Mouse (Mus musculus) kidney, adult 9 months (tissue): ENCODE data around the gene Trim2.
A peak's percentile ranks its signal among the peaks of the same experiment; 100 is the strongest.

Source experiments
- DNase-seq: peaks from one replicate; pipeline ENCODE4 v3.0.0; 2022

Trim2 gene

DNA sequence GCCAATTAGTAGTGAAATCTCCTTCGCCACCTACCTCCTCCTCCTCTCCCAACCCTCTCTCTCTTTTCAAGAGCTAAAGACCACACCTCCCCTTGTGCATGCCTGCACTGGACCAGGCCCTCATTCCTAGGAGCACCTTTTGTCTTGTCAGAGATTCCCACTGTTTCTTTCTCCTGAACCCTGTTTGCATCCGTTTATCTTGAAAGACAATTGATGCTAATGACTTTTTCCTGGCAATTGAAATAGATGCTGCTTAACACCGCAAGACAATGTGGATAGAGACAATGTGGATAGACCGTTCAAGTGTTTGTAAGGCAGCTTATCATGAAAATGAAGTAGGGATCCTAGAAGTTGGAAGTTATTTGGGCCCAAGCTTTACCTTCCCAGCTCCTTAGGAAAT, 125.0 kb downstream of the Trim2 start:
- DNase-seq, result no peak

- no peak for DNase-seq
These were observed 125.6 kb downstream of the Trim2 start for GRCm38 (mm10) chr3:84181102-84181501.

DNA sequence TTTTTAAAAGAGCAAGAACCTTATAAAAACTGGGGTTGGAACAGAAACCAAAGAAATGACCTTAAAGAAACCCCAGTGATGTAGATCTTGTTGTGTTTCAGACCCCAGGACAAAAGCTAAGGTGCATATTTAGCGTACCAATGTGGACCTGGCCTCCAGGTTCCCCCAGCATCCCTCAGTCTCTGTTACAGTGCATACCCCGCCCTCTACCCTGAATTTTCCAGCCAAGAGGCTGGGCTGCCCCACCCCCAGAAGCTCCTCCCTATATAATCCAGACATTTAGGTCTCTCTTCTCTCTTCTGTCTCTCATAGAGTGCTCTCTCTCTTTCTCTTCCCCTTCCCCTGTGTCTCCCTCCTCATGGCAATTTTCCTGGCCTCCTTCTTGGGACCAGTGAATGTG, 126.4 kb downstream of the Trim2 start:
- no peak for DNase-seq

DNA sequence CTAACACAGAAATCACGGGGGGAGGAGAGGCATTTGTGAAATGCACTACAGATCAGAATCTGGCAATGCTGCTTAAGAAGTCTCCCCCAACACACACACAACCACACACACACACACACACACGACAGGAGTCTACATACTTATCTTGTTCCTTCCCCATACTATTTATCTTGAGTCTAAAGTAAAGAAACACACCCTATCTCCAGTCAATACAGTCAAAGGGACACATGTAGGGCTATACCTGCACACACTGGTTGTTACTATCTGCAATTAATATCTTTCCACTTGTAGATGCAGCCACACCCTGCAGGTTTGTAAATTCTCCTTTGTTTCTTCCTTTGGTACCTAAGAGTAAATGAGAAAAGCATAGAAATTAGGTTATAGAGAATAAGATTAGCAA, 128.8 kb downstream of the Trim2 start:
- DNase-seq, result no peak

DNA sequence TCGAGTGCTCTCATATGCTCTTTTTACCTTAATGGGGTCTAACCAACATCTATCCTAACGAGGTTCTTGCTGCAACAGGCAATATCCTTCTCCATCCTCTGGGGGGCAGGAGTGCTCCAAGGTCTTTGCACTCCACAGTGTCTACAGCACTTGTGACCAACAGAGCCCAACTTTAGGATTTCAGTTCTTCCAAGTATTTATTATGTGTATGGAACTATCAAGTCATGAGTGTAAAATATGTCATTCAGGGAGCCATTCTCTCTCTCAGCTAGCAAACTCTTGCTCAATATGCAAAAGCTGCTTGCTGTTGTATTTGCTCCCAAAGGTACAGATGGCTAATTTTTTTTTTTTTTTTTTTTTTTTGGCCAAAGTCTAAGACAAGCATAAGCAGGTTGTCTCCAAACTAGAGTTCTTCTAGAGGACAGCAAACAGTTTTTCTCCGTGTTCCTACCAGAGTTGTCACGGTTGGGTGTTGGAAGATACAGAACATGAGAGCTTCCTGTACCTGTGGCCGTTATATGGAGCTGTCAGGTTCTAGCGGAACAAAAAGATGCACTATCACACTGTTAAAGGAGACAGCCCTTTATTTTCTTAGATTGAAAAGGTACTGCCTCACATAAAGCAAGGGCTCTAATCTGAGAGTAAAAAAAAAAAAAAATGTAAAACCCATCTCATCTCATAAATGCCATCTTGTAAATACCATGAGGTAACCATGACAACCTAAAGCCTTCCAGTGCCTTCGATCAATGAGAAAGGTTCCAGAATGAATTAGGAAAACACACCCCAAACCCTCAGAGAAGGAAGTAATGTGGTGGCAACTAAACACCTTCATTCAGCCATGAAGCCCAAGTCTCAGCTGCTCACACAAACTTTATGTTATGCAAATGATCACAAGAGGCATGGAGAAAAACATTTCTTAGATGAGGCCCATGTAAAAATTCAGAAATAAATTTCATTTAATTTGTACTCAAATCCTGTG, 131.1 kb downstream of the Trim2 start:
- peak; percentile 86 for DNase-seq

GRCm38 (mm10) chr3:84173581-84174154, 133.0 kb downstream of the Trim2 start, which contains the start of gene Gm6525:
Gm6525 (plus strand) TSS chr3:84174104.
- no peak for DNase-seq

GRCm38 (mm10) chr3:84172406-84172805, 134.3 kb downstream of the Trim2 start:
- DNase-seq, result no peak

GRCm38 (mm10) chr3:84169393-84170005, 137.2 kb downstream of the Trim2 start:
- DNase-seq, result no peak

GRCm38 (mm10) chr3:84168943-84169342, 137.7 kb downstream of the Trim2 start:
- no peak for DNase-seq

- no peak for DNase-seq
These were observed 140.6 kb downstream of the Trim2 start for GRCm38 (mm10) chr3:84166073-84166472.

- DNase-seq, result no peak
These were observed 141.3 kb downstream of the Trim2 start for GRCm38 (mm10) chr3:84165391-84165790.

- DNase-seq, result no peak
These were observed 148.9 kb downstream of the Trim2 start for GRCm38 (mm10) chr3:84157559-84158350.

- no peak for DNase-seq
These were observed 149.7 kb downstream of the Trim2 start for GRCm38 (mm10) chr3:84157011-84157410.

GRCm38 (mm10) chr3:84156105-84156504, 150.6 kb downstream of the Trim2 start:
- DNase-seq, result no peak

DNA sequence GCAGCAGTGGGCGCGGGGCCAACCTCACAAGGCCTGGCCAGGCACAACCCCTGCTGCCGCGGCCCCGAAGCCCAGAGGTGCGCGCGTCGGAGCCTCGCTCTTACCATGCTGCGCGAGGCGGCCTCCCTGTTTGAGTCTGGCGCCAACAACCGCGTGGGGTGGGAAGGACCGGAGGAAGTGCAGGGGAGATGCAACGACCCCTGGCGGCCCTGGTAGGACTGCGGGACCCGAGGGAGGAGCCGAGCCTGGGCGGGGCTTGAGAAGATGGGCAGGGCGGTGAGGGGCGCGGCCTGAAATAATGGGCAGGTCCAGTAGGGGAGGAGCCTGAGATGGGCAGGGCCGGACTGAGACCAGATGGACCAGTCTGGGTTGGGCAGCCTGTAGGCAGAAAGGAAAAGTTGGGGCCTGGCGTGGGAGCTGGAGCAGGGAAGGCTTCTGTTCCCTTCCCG, 151.1 kb downstream of the Trim2 start, which contains the start of gene Mnd1:
Mnd1 (minus strand) TSS at position 229 of the 449 bp plus-strand sequence.
- DNase-seq, result peak; percentile 99

GRCm38 (mm10) chr3:84155146-84155545, 151.5 kb downstream of the Trim2 start:
- no peak for DNase-seq

GRCm38 (mm10) chr3:84154721-84155141, 151.9 kb downstream of the Trim2 start:
- no peak for DNase-seq

GRCm38 (mm10) chr3:84149831-84150230, 156.8 kb downstream of the Trim2 start:
- no peak for DNase-seq

- no peak for DNase-seq
These were observed 165.7 kb downstream of the Trim2 start for GRCm38 (mm10) chr3:84140947-84141346.

- no peak for DNase-seq
These were observed 170.2 kb downstream of the Trim2 start for GRCm38 (mm10) chr3:84136509-84136908.

- no peak for DNase-seq
These were observed 170.7 kb downstream of the Trim2 start for GRCm38 (mm10) chr3:84135933-84136332.

DNA sequence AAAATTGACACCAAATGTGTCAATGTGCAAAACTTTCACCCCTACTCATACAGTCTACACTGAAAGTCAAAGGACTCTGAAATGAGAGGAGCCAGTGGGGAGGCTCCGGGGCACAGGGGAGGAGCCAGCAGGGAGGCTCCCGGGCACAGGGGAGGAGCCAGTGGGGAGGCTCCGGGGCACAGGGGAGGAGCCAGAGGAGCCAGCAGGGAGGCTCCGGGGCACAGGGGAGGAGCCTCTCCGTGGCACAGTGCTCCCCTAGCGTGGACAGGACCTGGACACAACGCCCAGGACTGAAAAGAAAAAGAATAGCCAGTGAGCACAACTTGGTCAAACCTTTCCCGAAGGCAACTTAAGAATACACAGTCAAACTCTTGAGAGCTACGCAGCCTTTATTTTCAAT, 171.3 kb downstream of the Trim2 start:
- DNase-seq, result peak; percentile 44

DNA sequence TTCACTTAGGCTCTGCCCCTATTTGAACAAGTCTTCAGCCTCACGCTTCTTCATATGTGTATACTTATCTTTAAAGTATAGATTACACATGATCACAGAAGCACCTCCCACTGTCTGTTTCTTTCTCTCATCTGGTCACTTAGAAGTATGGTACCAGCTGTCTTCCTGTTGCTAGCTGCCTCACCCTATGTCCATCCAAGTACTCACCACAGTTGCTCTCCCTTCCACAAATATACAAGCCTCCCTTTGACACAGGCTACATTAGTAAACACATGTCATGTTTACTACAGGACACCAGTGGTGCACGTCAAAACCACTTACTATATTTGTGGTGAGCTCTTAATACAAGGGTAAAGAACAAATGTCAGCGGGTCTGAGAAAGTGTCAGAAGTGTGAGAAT, 175.3 kb downstream of the Trim2 start:
- DNase-seq, result no peak
